In the genomic region with DNA sequence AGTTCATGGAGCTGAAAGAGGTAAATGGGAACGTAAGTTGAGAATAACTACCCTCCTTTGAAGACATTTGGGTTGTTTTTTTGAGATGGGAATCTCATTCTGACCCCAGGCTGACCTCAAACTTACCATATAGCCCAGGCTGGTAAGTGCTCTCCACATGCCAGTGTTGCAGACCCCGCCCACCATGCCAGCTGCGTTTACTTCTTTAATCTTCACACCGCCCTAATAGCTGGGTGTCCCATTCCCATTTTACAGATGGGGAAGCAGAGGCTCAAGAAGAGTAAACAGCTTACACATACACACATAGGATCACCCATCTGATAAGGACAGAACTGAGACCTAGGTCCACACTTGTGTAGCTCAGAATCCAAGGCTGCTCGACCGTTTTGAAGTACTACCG, we compare ENCODE assay signal across 24 mouse cellular contexts. TPM values are rescaled to one million over a fixed set of nuclear protein-coding genes. Genes with fewer than 3 reads are reported as not detected.
DNase-seq lines count a peak whose midpoint lies in the region; ATAC-seq and TF ChIP-seq lines count a peak whose summit lies in the region.
"Had no signal": no experiment of that assay in that cellular context is flagged by ENCODE, and none has a peak within 500 bp of the region (broad histone marks: within the 10 kb centered on the region; RNA-seq: fewer than 3 reads in every experiment).

No protein-coding gene starts in this region.

- TF ChIP-seq CTCF in gastrocnemius, adult 2 months (IDR thresholded peaks at IDR 0.05) = no peak
- no peak for TF ChIP-seq CTCF in left cerebral cortex, adult 2 months (IDR thresholded peaks at IDR 0.05)

- peaks cover 69% of the 10 kb centered on the region for H3K4me1 ChIP-seq in embryonic facial prominence, embryonic 12.5 days
- peaks cover 89% of the 10 kb centered on the region for H3K4me1 ChIP-seq in limb, embryonic 13.5 days

- WGBS in embryonic facial prominence, embryonic 12.5 days = 91% methylated on average over 7 of the region's 7 CpGs
- WGBS in limb, embryonic 13.5 days = 89% methylated on average over 7 of the region's 7 CpGs

- no peaks in the 10 kb centered on the region for H3K27me3 ChIP-seq in embryonic facial prominence, embryonic 12.5 days
- H3K27me3 ChIP-seq in limb, embryonic 13.5 days = no peaks in the 10 kb centered on the region
- H3K27me3 ChIP-seq: heart, embryonic 13.5 days had no signal

- no peak for ATAC-seq in embryonic facial prominence, embryonic 12.5 days (ENCODE audit: insufficient number of reproducible peaks, insufficient read depth, low FRiP score, low TSS enrichment)
- ATAC-seq in limb, embryonic 13.5 days (ENCODE audit: low FRiP score, low read depth) = no peak
- ATAC-seq: activated CD4-positive, CD25-positive, alpha-beta regulatory T cell, adult 4 months had no signal

- no peak for DNase-seq in gastrocnemius, adult 2 months
- DNase-seq in gastrocnemius, postnatal 25 days = no peak
- no peak for DNase-seq in left cerebral cortex, adult 2 months (ENCODE audit: extremely low spot score in 1 of 2, low spot score in 2 of 2)
- DNase-seq in left cerebral cortex, adult 8-10 months (ENCODE audit: low spot score in 2 of 2) = no peak
- DNase-seq in retina, embryonic 14.5 days (ENCODE audit: low spot score) = no peak
- DNase-seq: adrenal gland, postnatal 10 days; cerebellum, postnatal 10 days; heart, postnatal 36 days; kidney, adult 18-20 months; kidney, postnatal 10 days; left cerebral cortex, postnatal 4 days; right cerebral cortex, adult 18-20 months; thymus, postnatal 25 days had no signal

- H3K27ac ChIP-seq in gastrocnemius, adult 2 months = peak overlapping the region; percentile 65; the same call in 1 of the 2 replicates
- peak overlapping the region; percentile 37 for H3K27ac ChIP-seq in left cerebral cortex, adult 2 months
- peak overlapping the region; percentile 94; the same call in 1 of the 2 replicates for H3K27ac ChIP-seq in embryonic facial prominence, embryonic 12.5 days
- H3K27ac ChIP-seq in limb, embryonic 13.5 days = peak overlapping the region; percentile 95; the same call in 1 of the 2 replicates
- H3K27ac ChIP-seq: liver, embryonic 15.5 days had no signal

- H3K9ac ChIP-seq in embryonic facial prominence, embryonic 12.5 days = no peak overlapping the region
- H3K9ac ChIP-seq in limb, embryonic 13.5 days = no peak overlapping the region
- H3K9ac ChIP-seq: forebrain, postnatal 0 days; liver, embryonic 15.5 days had no signal

- H3K36me3 ChIP-seq in embryonic facial prominence, embryonic 12.5 days = no peaks in the 10 kb centered on the region
- H3K36me3 ChIP-seq in limb, embryonic 13.5 days = no peaks in the 10 kb centered on the region
- H3K36me3 ChIP-seq: G1E; heart, embryonic 13.5 days; liver, embryonic 15.5 days had no signal

- H3K9me3 ChIP-seq in embryonic facial prominence, embryonic 12.5 days = no peaks in the 10 kb centered on the region
- H3K9me3 ChIP-seq in limb, embryonic 13.5 days = no peaks in the 10 kb centered on the region
- H3K9me3 ChIP-seq: G1E; heart, embryonic 13.5 days; liver, embryonic 15.5 days had no signal

- intact Hi-C loops in gastrocnemius, adult 2 months (cut with DNase I) = no loop called here
- intact Hi-C loops in left cerebral cortex, adult 2 months (cut with DNase I) = loop anchor here (5.0 kb wide), 1 partner anchor 153 kb away; no protein-coding TSS in a partner anchor

- H3K4me2 ChIP-seq in embryonic facial prominence, embryonic 12.5 days (replicated peaks) = no peak overlapping the region
- no peak overlapping the region for H3K4me2 ChIP-seq in limb, embryonic 13.5 days (replicated peaks)
- H3K4me2 ChIP-seq: heart, embryonic 13.5 days; liver, embryonic 15.5 days had no signal

- H3K4me3 ChIP-seq in gastrocnemius, adult 2 months = no peak overlapping the region
- H3K4me3 ChIP-seq in left cerebral cortex, adult 2 months = no peak overlapping the region
- no peak overlapping the region for H3K4me3 ChIP-seq in embryonic facial prominence, embryonic 12.5 days
- no peak overlapping the region for H3K4me3 ChIP-seq in limb, embryonic 13.5 days
- H3K4me3 ChIP-seq: erythroblast, embryonic 14.5 days; heart, embryonic 13.5 days; liver, embryonic 15.5 days had no signal

RNA-seq across cellular contexts. Expression of a gene that starts 20.0 kb away (rescaled TPM):
- total RNA-seq in gastrocnemius, adult 2 months (2021) = 10 to 100 TPM in 1 of 2 experiments, 1 to 10 TPM in 1; 7.1 to 17.3 TPM
- 10 to 100 TPM in 1 of 2 experiments, 1 to 10 TPM in 1; 7.8 to 14.3 TPM for total RNA-seq in gastrocnemius, postnatal 25 days (2021)
- 10 to 100 TPM; 51.7 to 54.1 TPM for total RNA-seq in left cerebral cortex, adult 2 months (2021)
- total RNA-seq in left cerebral cortex, adult 8-10 months (2022) = 10 to 100 TPM; 31.0 to 59.2 (median 51.8) TPM
- polyA plus RNA-seq in embryonic facial prominence, embryonic 12.5 days (2016; fragmentation: Nextera tagmentation; extraction: Ambion mirVana) = 1.9 and 3.0 TPM in 2 replicates
- 5.1 and 5.5 TPM in 2 replicates for polyA plus RNA-seq in limb, embryonic 13.5 days (2015; fragmentation: Nextera tagmentation; extraction: Ambion mirVana)

RNA-seq across cellular contexts. Expression of a gene that starts 51.1 kb away (rescaled TPM):
- total RNA-seq in gastrocnemius, adult 2 months (2021) = not detected
- total RNA-seq in gastrocnemius, postnatal 25 days (2021) = not detected
- total RNA-seq in left cerebral cortex, adult 2 months (2021) = not detected
- under 1 TPM in 1 of 4 experiments, not detected in 3; 0.30 TPM for total RNA-seq in left cerebral cortex, adult 8-10 months (2022)
- polyA plus RNA-seq in embryonic facial prominence, embryonic 12.5 days (2016; fragmentation: Nextera tagmentation; extraction: Ambion mirVana) = 0.19 TPM in 1 of 2 replicates, not detected in the other
- polyA plus RNA-seq in limb, embryonic 13.5 days (2015; fragmentation: Nextera tagmentation; extraction: Ambion mirVana) = 0.26 and 0.28 TPM in 2 replicates
- total RNA-seq: forebrain, postnatal 0 days; G1E; layer of hippocampus, adult 18-20 months; left cerebral cortex, postnatal 4 days; monocyte, adult 5-6 weeks had no signal
- polyA plus RNA-seq: activated CD4-positive, CD25-positive, alpha-beta regulatory T cell, adult 4 months; erythroblast, embryonic 14.5 days; forebrain, postnatal 0 days; G1E; liver, embryonic 15.5 days; neural tube, embryonic 11.5 days had no signal

RNA-seq across cellular contexts. Expression of a gene that starts 54.1 kb away (rescaled TPM):
- under 1 TPM; 0.08 to 0.64 TPM for total RNA-seq in gastrocnemius, adult 2 months (2021)
- total RNA-seq in gastrocnemius, postnatal 25 days (2021) = under 1 TPM; 0.19 to 0.69 TPM
- 1 to 10 TPM; 3.1 to 4.6 TPM for total RNA-seq in left cerebral cortex, adult 2 months (2021)
- 1 to 10 TPM; 3.2 to 5.7 (median 4.0) TPM for total RNA-seq in left cerebral cortex, adult 8-10 months (2022)
- 0.58 TPM in 1 of 2 replicates, not detected in the other for polyA plus RNA-seq in embryonic facial prominence, embryonic 12.5 days (2016; fragmentation: Nextera tagmentation; extraction: Ambion mirVana)
- polyA plus RNA-seq in limb, embryonic 13.5 days (2015; fragmentation: Nextera tagmentation; extraction: Ambion mirVana) = 0.51 and 0.70 TPM in 2 replicates
- total RNA-seq: monocyte, adult 5-6 weeks had no signal
- polyA plus RNA-seq: activated CD4-positive, CD25-positive, alpha-beta regulatory T cell, adult 4 months; erythroblast, embryonic 14.5 days; G1E; neural tube, embryonic 11.5 days had no signal

Comparison
In these comparisons a context has a peak if more than half of its experiments do, and no peak if none do; other contexts are left out.
1. H3K27ac ChIP-seq: peak in every context shown above with its lines; median percentile 95 in limb, embryonic 13.5 days; 94 in embryonic facial prominence, embryonic 12.5 days; 65 in gastrocnemius, adult 2 months; 37 in left cerebral cortex, adult 2 months.